Mouse (Mus musculus) midbrain, embryonic 13.5 days (tissue): ENCODE data around the gene Galntl5. TPM values are rescaled to one million over a fixed set of nuclear protein-coding genes. Genes with fewer than 3 reads are reported as not detected.

Experiments
- ATAC-seq: fragments of 200-750 bp; cut with Nextera tagmentation; 2 replicates; pipeline ENCODE4 v1.8.0; 2017; ENCODE audit warnings: mild to moderate bottlenecking, moderate TSS enrichment, moderate library complexity
- H3K27ac ChIP-seq: fragments of 300-500 bp; sonication (generic); 2 replicates; pipeline ENCODE4 v1.5.1; 2015; ENCODE audit warnings: inconsistent platforms, mild to moderate bottlenecking, moderate library complexity
- H3K27me3 ChIP-seq: fragments of 300-500 bp; sonication (generic); 2 replicates; pipeline ENCODE4 v1.6.1; 2015; ENCODE audit warnings: mild to moderate bottlenecking, inconsistent platforms
- H3K36me3 ChIP-seq: fragments of 300-500 bp; sonication (generic); 2 replicates; pipeline ENCODE4 v1.6.1; 2015; ENCODE audit warnings: mild to moderate bottlenecking, inconsistent platforms
- H3K4me1 ChIP-seq: fragments of 300-500 bp; sonication (generic); replicated peaks from 2 replicates; pipeline ENCODE4 v1.6.1; 2015; ENCODE audit warnings: inconsistent platforms
- H3K4me2 ChIP-seq: fragments of 300-500 bp; sonication (generic); replicated peaks from 2 replicates; pipeline ENCODE4 v1.6.1; 2015; ENCODE audit warnings: moderate library complexity, mild to moderate bottlenecking, inconsistent platforms
- H3K4me3 ChIP-seq: fragments of 300-500 bp; sonication (generic); replicated peaks from 2 replicates; pipeline ENCODE4 v1.5.1; 2015; ENCODE audit warnings: mild to moderate bottlenecking, inconsistent platforms
- H3K9ac ChIP-seq: fragments of 300-500 bp; sonication (generic); replicated peaks from 2 replicates; pipeline ENCODE4 v1.6.1; 2015; ENCODE audit warnings: mild to moderate bottlenecking, inconsistent platforms
- H3K9me3 ChIP-seq: fragments of 300-500 bp; sonication (generic); 2 replicates; pipeline ENCODE4 v1.6.1; 2016; ENCODE audit warnings: mild to moderate bottlenecking, inconsistent platforms
- WGBS: fragments of 180-500 bp; shearing (Covaris S2); methylation state at CpG from one replicate; pipeline ENCODE4 v1.1.7; 2015; 5-methylcytosine and 5-hydroxymethylcytosine counted together
- microRNA-seq: library from miRNA; unstranded; fragments of <30 nt; microRNA quantifications from one replicate; pipeline ENCODE4, GENCODE M21; 2016
- polyA plus RNA-seq: library from polyadenylated mRNA; unstranded; fragments of >200 nt; fragmentation: Nextera tagmentation; extraction: Ambion mirVana; gene quantifications from 2 replicates; pipeline ENCODE4 v1.2.1, GENCODE M21; 2015

Galntl5 gene
- polyA plus RNA-seq, 1 experiment from 2014 or later = not detected

DNA sequence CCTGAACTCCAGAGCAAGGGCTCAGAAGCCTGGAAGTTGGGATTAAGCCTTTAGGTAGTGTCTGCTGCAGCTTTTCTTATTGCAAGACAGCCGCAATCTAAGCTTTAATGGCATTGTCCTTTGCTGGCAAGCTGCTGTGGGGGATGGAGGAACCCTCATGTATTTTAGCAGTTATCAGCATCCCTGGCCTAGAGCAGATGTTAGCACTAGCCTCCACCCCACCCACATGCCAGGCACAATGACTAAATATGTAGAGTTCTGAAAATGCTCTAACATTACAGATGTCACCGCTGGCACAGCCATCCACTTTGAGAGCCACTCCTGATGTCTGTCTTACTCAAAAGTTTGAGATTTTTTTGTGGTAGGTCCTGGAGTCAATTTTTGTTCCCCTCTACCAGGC lies 75.4 kb downstream of the Galntl5 start:
- ATAC-seq = no peak
- Histone ChIP-seq H3K9me3 (no peaks in the 10 kb centered on the region), H3K4me1 (no peaks in the 10 kb centered on the region), H3K4me2 (no peak overlapping the region), H3K27ac (no peak overlapping the region), H3K27me3 (no peaks in the 10 kb centered on the region), H3K36me3 (peaks cover 85% of the 10 kb centered on the region), H3K4me3 (no peak overlapping the region), H3K9ac (no peak overlapping the region)
- 83% methylated on average over 2 of the region's 2 CpGs for WGBS

GRCm38 (mm10) chr5:25261452-25261851 lies 80.2 kb downstream of the Galntl5 start:
- Histone ChIP-seq H3K9ac (no peak overlapping the region), H3K27me3 (no peaks in the 10 kb centered on the region), H3K4me3 (no peak overlapping the region), H3K4me2 (no peak overlapping the region), H3K4me1 (no peaks in the 10 kb centered on the region), H3K36me3 (peaks cover 88% of the 10 kb centered on the region), H3K27ac (no peak overlapping the region), H3K9me3 (no peaks in the 10 kb centered on the region)
- 90% methylated on average over 6 of the region's 6 CpGs for WGBS
- no peak for ATAC-seq

GRCm38 (mm10) chr5:25262266-25262665 lies 81.0 kb downstream of the Galntl5 start:
- WGBS = 86% methylated on average over 7 of the region's 7 CpGs
- Histone ChIP-seq H3K4me1 (no peaks in the 10 kb centered on the region), H3K9ac (no peak overlapping the region), H3K4me2 (no peak overlapping the region), H3K4me3 (no peak overlapping the region), H3K27ac (no peak overlapping the region), H3K36me3 (peaks cover 86% of the 10 kb centered on the region), H3K9me3 (no peaks in the 10 kb centered on the region), H3K27me3 (no peaks in the 10 kb centered on the region)
- no peak for ATAC-seq

- Histone ChIP-seq H3K27ac (no peak overlapping the region), H3K27me3 (no peaks in the 10 kb centered on the region), H3K4me2 (no peak overlapping the region), H3K4me3 (no peak overlapping the region), H3K4me1 (no peaks in the 10 kb centered on the region), H3K36me3 (peaks cover 77% of the 10 kb centered on the region), H3K9me3 (no peaks in the 10 kb centered on the region), H3K9ac (no peak overlapping the region)
- ATAC-seq = no peak
- WGBS = 93% methylated on average over 4 of the region's 4 CpGs
Measured at GRCm38 (mm10) chr5:25268258-25268888, 87.1 kb downstream of the Galntl5 start.

Small RNAs within 50 kb of the gene (microRNA-seq; reads per million reads assigned to microRNA genes)
- not detected for gene Gm26051

Other genes starting within 250 kb of the Galntl5 start
- gene Prkag2, start 80.8 kb upstream of the Galntl5 start, polyA plus RNA-seq = 74.5 and 76.9 TPM in 2 replicates
- gene Galnt11, start 40.4 kb downstream of the Galntl5 start, polyA plus RNA-seq = 42.0 and 42.4 TPM in 2 replicates
- gene E130116L18Rik, start 41.7 kb downstream of the Galntl5 start, polyA plus RNA-seq = not detected in 2 replicates